Mouse (Mus musculus): ENCODE measurements at regions not wholly inside any gene's neighbourhood (a gene's known extent, or its start where the extent isn't known, plus 50 kb on each side); places are given as distances from the start of the nearest gene placed in this dataset.

DNA sequence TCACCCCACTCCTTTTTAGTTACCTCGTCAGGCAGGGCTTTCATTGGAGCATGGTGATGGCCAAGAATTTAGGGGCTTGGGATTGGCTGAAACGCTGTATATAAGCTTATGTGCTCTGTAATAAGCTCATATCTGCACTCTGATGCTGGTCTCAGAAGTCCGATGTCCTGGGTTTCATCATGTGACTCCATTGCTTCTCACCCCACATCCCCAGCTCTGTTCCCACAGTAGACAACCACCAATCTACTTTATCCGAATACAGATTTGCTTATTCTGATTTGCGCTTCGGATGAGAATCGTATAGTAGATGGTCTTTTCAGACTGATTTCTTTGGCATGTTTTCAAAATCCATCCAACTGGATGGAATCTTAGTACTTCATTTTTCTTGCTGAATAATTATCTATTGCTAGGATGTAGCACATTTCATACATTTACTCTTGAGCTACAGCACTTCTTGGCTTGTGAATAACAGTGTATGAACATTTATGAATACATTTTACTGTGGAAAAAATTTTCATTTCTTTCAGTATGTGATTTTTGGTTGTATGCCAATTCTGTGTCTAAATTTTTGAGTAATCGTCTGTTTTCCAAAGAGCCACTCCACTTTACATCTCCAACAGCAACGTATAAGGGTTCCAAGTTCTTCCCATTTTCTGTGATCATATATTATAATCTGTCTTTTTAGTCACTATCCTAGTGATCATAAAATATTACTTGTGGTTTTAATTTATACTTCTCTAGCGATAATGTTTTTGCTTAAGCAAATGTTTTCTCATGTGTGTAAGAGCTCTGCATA lies 185.7 kb downstream of the Hace1 start:
- TF ChIP-seq CTCF (IDR thresholded peaks at IDR 0.05), result no peak
- Histone ChIP-seq H3K27ac (no peak overlapping the region), H3K4me3 (no peak overlapping the region)
- no peak for DNase-seq (ENCODE audit: extremely low spot score in 1 of 2, low spot score in 2 of 2)
- intact Hi-C loops (cut with DNase I), result no loop called here

- TF ChIP-seq CTCF (IDR thresholded peaks at IDR 0.05), result no peak
- Histone ChIP-seq H3K4me3 (no peak overlapping the region), H3K27ac (no peak overlapping the region)
- DNase-seq (ENCODE audit: extremely low spot score in 1 of 2, low spot score in 2 of 2), result no peak
- intact Hi-C loops (cut with DNase I), result no loop called here
Observed at GRCm38 (mm10) chr10:45779720-45780119, 202.1 kb downstream of the Hace1 start.

GRCm38 (mm10) chr10:45783026-45783425 lies 205.4 kb downstream of the Hace1 start:
- intact Hi-C loops (cut with DNase I), result no loop called here
- no peak for DNase-seq (ENCODE audit: extremely low spot score in 1 of 2, low spot score in 2 of 2)
- H3K4me3 ChIP-seq, result no peak overlapping the region
- H3K27ac ChIP-seq, result no peak overlapping the region
- TF ChIP-seq CTCF (IDR thresholded peaks at IDR 0.05), result no peak

GRCm38 (mm10) chr10:45783461-45784149 lies 206.0 kb downstream of the Hace1 start:
- intact Hi-C loops (cut with DNase I), result no loop called here
- DNase-seq (ENCODE audit: extremely low spot score in 1 of 2, low spot score in 2 of 2), result no peak
- TF ChIP-seq CTCF (IDR thresholded peaks at IDR 0.05), result no peak
- Histone ChIP-seq H3K4me3 (no peak overlapping the region), H3K27ac (no peak overlapping the region)

GRCm38 (mm10) chr10:45784150-45784479 lies 206.5 kb downstream of the Hace1 start:
- Histone ChIP-seq H3K27ac (no peak overlapping the region), H3K4me3 (no peak overlapping the region)
- intact Hi-C loops (cut with DNase I), result no loop called here
- DNase-seq (ENCODE audit: extremely low spot score in 1 of 2, low spot score in 2 of 2), result no peak
- no peak for TF ChIP-seq CTCF (IDR thresholded peaks at IDR 0.05)

DNA sequence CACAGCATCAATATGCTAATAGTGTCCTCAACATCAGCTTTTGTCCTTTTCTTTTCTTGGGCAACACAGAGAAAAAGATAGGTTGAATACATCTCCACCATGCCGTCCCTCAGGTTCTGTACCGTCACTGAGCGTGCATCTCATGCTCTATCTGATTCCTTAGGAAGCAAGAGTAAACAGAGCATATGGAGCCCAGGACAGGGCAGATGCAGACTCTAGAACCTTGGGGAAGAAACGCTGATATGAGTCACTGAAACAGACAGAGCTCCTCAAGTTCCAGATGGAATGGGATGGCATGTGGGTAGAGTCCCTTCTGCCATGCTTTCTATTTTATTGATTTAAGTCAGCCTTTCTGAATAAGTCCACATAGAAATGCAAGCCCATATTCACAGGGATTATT lies 206.9 kb downstream of the Hace1 start:
- intact Hi-C loops (cut with DNase I), result no loop called here
- H3K27ac ChIP-seq, result no peak overlapping the region
- no peak for DNase-seq (ENCODE audit: extremely low spot score in 1 of 2, low spot score in 2 of 2)
- no peak for TF ChIP-seq CTCF (IDR thresholded peaks at IDR 0.05)
- no peak overlapping the region for H3K4me3 ChIP-seq

DNA sequence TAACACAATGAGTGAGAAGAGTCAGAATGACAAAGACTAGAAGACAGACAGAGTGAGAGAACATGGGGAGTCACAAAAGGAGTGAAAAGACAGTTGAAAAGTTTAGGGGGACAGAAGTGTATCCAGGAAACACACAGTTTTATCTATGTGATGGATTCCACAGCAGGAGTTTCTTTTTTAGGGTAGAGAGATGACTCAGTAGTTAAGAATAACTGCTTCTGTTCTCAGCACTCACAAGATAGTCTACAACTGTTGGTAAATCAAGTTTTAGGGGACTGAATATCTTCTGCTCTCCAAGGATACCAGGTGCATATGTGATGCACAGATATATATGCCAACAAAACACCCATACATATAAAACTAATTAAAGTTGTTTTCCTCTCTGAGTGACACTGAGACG lies 210.7 kb downstream of the Hace1 start:
- H3K27ac ChIP-seq, result no peak overlapping the region
- no peak for DNase-seq (ENCODE audit: extremely low spot score in 1 of 2, low spot score in 2 of 2)
- TF ChIP-seq CTCF (IDR thresholded peaks at IDR 0.05), result no peak

GRCm38 (mm10) chr10:45795582-45795981 lies 218.0 kb downstream of the Hace1 start:
- no peak overlapping the region for H3K4me3 ChIP-seq
- TF ChIP-seq CTCF (IDR thresholded peaks at IDR 0.05), result no peak
- DNase-seq (ENCODE audit: extremely low spot score in 1 of 2, low spot score in 2 of 2), result no peak
- H3K27ac ChIP-seq, result no peak overlapping the region
- intact Hi-C loops (cut with DNase I), result no loop called here

More for the DNA sequence above, 210.7 kb downstream of the Hace1 start:
- intact Hi-C loops (cut with DNase I), result no loop called here
- no peak overlapping the region for H3K4me3 ChIP-seq

DNA sequence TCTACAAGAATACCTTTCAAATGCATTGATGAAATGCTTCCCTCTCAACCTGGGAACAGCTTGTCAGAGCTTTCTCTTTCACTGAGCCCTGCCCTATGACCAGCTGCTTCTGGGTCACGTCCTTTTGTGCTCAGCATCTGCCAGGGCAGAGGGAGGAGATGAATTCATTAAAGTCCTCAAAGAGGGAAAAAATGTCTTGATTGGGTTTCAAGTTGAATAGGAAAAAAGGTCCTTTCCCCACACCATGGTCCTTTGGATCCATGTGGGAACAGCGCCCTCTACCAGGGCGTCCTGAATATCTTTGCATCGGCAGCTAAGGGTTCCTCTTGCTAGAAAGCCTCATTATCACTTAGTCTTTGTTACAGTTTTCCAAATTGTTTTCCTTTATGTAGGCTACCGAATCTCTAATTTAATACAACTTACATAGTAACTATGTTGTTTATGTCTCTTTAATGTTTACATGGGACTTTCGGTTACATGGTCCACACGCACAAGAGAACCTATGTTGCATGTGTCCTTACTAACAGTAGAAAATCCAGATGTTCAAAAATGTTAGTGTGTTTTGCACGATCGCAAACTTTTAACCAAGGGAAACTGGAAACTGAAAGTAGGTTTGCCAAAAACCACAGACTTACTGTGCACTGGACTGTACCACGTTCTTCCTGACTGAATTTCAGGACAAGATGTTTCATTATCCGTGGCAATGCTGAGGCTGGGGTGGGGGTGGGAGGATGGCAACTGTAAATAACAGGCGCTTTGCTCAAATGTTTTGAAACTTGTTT lies 222.6 kb downstream of the Hace1 start:
- no peak overlapping the region for H3K4me3 ChIP-seq
- no peak overlapping the region for H3K27ac ChIP-seq
- peak; percentile 77 for TF ChIP-seq CTCF (IDR thresholded peaks at IDR 0.05)
- intact Hi-C loops (cut with DNase I), result loop anchor here (2.0 to 5.0 kb wide), 2 partner anchors 123 to 423 kb away; no protein-coding TSS in a partner anchor
- DNase-seq (ENCODE audit: extremely low spot score in 1 of 2, low spot score in 2 of 2), result peak; percentile 28 to 53

DNA sequence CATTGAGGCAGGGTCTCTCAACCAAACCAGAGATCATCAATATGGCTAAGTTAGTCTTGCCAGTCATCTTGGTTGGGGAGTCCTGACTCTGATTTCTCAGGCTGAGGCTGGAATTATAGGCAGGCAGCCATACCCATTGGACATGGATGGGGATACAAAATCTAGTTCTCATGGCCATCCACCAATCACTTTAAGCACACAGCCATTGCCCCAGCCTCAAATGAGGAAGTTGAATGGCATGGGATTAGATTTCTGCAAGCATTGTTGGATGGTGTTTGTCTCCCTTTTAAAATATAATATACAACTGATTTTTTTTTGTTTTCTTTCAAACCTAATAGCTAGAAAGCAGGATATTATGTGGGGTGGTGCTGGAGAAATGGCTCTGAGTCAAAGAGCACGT lies 223.8 kb downstream of the Hace1 start:
- TF ChIP-seq CTCF (IDR thresholded peaks at IDR 0.05), result no peak
- Histone ChIP-seq H3K4me3 (no peak overlapping the region), H3K27ac (no peak overlapping the region)
- intact Hi-C loops (cut with DNase I), result loop anchor here (2.0 to 5.0 kb wide), 2 partner anchors 125 to 424 kb away; no protein-coding TSS in a partner anchor
- no peak for DNase-seq (ENCODE audit: extremely low spot score in 1 of 2, low spot score in 2 of 2)

DNA sequence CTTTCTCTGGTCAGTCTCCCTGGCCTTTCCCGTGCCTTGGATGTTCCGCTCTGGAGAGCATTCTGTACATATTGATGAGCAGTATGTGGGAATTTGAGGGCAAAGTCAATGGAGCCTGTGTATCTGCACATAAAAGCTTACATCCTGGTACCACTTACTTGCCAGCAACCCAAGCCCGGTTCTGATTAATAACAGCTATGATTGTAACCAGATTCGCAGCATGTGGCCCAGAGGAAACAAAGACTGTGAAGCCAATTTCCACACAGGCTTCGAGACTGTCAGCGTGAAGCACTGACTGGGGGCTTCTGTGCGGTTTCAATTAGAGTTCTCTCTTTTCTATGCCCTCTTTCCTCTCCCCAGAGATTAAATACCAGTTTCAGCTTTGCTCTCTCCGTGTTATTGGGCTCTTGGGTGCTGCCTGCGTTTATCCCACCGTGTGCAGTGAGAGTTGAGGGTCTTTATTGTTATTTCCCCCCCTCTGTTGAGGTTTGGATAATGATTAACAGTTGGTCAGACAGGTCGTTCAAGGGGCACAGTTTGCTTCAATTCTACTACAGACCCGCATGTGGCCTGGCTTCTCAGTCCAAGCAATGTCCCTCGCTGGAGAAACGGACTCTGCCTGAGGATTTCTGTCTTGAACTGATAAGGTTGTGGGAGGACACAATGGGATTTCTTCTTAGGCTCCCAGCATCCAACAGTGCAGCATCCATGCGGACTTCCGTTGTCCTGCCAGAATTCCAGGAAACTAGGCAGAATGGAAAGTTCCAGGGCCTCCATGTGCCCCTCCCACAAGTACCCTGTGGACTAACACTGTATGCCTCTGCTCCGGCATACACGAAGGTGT lies 229.6 kb downstream of the Hace1 start:
- Histone ChIP-seq H3K4me3 (no peak overlapping the region), H3K27ac (no peak overlapping the region)
- DNase-seq (ENCODE audit: extremely low spot score in 1 of 2, low spot score in 2 of 2), result no peak
- TF ChIP-seq CTCF (IDR thresholded peaks at IDR 0.05), result no peak
- intact Hi-C loops (cut with DNase I), result no loop called here

Measured in left cerebral cortex, adult 2 months (tissue).